Mouse (Mus musculus) v-Abl transformed pro-B cells (cell line): ENCODE measurements at regions not wholly inside any gene's neighbourhood (a gene's known extent, or its start where the extent isn't known, plus 50 kb on each side); places are given as distances from the start of the nearest gene placed in this dataset.

ENCODE experiments used
- in situ Hi-C, 2 experiments: fragments of 400-800 bp; cut with MboI; formaldehyde crosslinking; loops; one replicate each; pipeline ENCODE4 v1.15.1; 2025; ENCODE audit not compliant: unreplicated experiment in 2 of 2

DNA sequence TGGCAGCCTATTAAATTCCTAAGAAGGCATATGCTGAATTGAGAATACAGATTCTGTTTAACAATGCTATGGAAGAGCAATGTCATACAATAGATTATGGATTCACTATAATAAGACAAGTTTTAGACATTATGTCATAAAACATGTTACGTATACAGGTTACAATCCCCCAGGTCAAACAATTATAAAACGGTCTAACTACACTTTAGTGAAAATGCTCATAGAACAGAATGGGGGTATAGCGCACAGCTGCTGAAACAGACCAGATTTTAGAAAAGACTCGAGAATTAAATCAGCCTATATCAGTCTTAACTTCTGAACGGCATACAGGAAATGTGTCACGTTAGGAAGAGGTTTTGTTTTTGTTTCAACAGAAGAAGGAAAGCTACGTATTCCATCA, 660.5 kb upstream of the Sel1l start:
- in situ Hi-C loops, result no loop called here

GRCm38 (mm10) chr12:92508796-92509489, 660.0 kb upstream of the Sel1l start:
- in situ Hi-C loops, result no loop called here

GRCm38 (mm10) chr12:92483984-92484383, 635.0 kb upstream of the Sel1l start:
- in situ Hi-C loops, result no loop called here

GRCm38 (mm10) chr12:92474293-92475062, 625.5 kb upstream of the Sel1l start:
- in situ Hi-C loops, result no loop called here

DNA sequence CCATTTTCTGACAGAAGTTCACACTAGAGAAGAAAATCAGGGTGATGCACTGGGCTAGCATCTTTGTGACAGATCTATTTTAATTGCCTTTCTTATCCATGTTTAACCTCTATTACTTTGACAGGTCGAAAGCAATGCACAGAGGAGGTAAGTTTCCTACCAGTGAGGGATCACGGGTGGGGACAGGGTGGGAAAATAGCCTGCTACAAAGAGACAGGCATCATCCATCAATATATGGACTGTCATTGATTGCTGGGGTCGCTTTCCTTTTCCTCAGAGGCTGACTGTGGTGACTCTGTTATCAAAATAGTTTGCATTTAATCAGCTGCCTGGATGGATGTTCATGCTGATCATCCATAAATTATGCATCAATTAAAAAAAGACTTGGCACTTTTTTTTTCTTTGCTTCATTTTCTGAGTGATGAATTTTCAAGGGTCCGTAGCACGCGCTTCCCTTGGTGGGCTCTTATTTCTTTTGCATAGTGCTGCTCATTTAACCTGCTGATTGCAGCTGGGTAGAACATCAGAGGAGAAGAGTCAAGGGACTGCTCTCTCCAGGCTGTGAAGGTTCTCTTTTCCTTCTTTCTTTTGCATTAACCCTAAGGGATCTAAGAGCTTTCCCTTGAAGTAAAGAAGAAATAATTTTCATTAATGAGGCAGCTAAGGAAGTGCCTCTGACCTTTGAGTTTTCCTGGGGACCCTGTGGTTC, 602.3 kb upstream of the Sel1l start:
- in situ Hi-C loops, result no loop called here

- in situ Hi-C loops, result no loop called here
Observed at GRCm38 (mm10) chr12:92418458-92418857, 569.5 kb upstream of the Sel1l start.

DNA sequence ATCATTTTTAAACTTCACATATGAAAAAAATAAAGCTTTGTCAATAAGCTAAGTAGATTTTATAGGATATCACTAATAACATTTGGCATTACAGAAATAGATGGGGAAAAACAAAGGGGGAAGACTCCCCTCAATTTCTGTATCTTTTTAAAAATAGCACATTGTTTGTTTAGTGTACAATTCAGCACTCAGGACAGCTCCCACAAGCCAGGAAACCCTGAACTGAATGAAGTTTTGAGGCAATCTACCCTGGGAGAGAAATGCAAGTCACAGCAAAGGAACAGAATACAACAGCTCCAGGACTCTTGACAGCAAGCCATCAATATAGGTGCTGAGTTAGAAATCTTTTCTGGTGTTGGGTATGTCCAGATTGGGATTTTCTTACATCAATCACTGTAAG, 556.5 kb upstream of the Sel1l start:
- in situ Hi-C loops, result no loop called here

- in situ Hi-C loops, result no loop called here
Observed at GRCm38 (mm10) chr12:92400987-92401386, 552.0 kb upstream of the Sel1l start.

DNA sequence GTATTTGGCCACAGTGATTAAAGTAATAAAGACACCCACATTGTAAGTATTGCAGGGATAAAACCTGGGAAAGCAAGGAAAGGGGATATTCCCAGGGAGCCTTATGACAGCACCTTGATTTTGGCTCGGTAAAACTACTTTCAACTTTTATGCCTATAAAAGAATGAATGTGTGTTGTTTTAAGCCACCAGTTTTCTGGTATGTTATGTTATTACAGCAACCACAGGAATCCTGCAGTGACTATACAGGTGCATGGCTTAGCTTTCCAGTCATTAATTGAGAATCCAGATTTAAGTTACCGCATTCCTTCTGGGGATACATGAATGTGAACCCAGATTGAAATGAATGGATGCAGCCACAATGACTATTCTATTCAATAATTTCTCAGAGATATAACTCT, 537.2 kb upstream of the Sel1l start:
- in situ Hi-C loops, result no loop called here

- in situ Hi-C loops, result no loop called here
Observed at GRCm38 (mm10) chr12:92384266-92384937, 535.4 kb upstream of the Sel1l start.

DNA sequence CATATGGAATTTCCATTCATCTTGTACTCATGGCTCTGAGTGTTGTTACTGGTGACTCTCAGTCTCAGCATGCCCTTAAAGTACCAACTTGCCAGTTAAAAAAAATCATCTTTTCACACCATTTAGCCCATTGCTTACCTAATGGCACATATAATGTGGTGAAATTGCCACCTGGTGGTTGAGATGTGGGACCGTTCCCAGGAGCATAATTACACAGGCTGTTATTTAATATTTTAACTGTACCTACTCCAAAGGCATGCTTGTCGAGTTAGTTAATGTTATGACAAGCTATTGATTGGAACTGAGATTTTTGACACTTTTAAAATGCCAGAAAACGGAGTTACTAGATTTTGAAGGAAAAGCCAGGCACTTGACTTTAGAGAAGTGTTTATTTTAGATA, 530.2 kb upstream of the Sel1l start:
- in situ Hi-C loops, result no loop called here

- in situ Hi-C loops, result no loop called here
Observed at GRCm38 (mm10) chr12:92365926-92366325, 517.0 kb upstream of the Sel1l start.

DNA sequence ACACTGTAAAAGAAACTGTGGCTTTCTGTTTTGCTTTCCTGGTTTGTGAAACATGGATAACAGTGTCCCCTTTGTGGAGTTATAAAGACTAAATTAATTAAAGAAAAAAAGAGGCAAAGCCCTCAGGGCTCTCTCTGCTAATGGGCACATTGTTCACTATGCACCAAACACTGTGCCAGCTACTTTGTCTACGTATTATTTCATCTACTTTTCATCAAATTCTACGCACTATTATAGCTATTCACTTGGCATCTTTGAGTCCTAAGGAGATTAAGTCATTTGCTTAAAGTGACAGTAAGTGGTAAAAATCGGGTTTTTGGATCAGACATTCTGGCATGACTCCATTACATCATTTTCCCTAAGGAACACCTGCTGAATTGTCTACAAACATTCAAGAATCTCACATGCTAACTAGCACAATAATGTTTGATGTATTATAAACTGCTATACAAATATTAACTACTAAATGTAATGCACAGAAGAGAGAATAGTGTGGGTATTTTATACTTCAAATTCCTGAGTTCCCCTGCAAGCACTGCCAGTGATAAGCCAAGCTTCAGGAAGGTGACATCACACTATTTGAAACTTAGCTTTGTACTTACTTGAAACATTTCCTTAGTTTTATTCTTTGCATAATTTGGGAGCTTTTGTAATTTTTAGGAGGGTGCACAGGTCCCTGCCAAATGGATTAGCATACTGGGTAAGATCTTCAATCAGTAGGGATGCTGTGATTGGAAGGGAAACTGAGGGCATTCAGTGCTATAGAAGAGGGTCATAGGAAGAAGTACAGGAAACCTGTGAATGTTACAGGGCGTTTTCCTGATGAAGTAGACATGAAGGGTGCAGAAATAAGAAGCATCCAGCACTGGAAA, 504.7 kb upstream of the Sel1l start:
- in situ Hi-C loops, result no loop called here

DNA sequence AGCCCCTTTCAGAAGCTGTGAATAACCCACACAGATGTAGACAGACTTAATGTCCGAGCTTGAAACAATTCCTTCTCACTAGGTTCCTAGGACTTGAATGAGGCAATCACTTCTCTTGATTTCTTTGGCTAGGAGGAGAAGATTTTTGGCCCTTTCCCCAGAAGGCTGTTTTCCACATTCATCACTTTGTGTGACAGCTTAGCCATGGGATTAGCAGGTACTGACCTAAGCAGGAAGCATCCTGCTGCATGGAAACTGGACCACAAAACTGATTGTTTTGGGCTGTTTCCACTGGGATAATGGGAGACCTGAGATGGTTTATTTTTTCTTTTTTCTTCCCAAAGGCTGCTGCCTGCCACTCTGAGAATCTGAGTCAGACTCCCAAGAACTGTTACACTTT, 469.3 kb upstream of the Sel1l start:
- in situ Hi-C loops, result loop anchor here in 1 of 2 experiments (25.0 kb wide), 2 partner anchors 569 to 694 kb away; no protein-coding TSS in a partner anchor

- in situ Hi-C loops, result loop anchor here in 1 of 2 experiments (25.0 kb wide), 2 partner anchors 570 to 695 kb away; no protein-coding TSS in a partner anchor
Observed at GRCm38 (mm10) chr12:92317609-92318008, 468.7 kb upstream of the Sel1l start.

DNA sequence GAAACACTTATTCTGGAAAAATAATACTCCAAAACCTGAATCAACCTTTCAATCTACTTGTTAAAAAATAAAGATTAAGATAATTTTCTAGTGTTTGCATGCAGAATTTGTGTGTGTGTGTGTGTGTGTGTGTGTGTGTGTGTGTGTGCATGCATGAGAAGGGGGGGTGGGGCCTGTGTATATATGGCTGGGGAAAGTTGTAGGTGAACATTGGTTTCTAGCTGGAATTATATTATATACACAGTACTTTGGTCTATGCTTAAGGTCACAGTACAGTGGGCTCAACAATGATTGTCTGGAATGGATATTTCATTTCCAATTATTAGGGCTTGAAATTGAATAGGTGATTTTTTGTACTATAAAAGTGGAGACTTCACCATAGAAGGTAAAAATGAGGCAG, 467.3 kb upstream of the Sel1l start:
- in situ Hi-C loops, result loop anchor here in 1 of 2 experiments (25.0 kb wide), 2 partner anchors 571 to 696 kb away; no protein-coding TSS in a partner anchor

DNA sequence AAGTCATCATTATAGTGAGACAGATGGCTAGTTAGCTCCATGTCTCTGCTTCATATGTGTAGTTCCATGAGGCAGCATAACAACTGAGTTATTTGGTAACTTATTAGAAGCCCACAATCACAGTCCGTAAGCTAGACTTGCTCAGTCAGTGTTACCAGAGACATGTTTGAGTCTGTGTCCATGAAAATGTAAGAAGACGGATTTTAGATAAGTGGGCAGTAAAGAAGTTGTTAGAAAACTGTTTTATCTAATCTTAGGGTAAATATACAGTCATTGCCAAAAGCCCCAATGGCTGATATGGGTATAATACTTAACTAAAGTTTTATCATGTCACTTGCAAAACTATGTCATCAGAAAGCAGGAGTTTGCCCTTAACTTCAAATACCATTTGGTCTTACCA, 466.9 kb upstream of the Sel1l start:
- in situ Hi-C loops, result loop anchor here in 1 of 2 experiments (25.0 kb wide), 2 partner anchors 571 to 696 kb away; no protein-coding TSS in a partner anchor

DNA sequence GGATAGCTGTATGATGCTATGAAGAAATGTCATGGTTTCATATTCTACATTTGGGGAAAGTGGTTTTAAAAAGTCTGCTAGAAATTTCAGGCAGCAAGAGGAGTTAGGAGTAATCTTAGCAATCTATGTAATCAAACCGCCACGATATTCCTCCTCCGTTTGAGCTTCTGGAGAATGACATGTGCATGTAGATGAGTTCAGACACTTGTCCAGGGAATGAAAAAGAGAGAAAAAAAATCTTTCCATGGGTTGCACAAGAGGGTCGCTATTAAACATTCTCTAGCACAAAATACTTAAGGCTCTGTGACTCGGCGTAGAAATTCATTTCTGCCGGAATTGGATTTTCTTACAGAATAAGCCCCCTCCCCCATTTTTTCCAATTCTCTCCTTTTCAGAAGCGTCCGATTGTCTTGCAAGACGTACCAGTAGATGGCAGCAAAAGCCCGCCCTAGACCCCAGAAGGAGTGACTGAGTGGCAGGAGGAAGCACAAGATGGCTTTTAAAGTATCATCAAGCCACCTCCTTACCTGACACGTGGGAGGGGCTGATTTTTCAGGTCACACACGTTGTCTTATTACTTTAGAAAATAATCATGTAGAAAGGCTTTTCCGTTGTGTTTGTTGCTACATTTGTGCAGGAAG, 454.1 kb upstream of the Sel1l start:
- in situ Hi-C loops, result loop anchor here (10.0 to 25.0 kb wide), 4 partner anchors 582 to 709 kb away; no protein-coding TSS in a partner anchor

DNA sequence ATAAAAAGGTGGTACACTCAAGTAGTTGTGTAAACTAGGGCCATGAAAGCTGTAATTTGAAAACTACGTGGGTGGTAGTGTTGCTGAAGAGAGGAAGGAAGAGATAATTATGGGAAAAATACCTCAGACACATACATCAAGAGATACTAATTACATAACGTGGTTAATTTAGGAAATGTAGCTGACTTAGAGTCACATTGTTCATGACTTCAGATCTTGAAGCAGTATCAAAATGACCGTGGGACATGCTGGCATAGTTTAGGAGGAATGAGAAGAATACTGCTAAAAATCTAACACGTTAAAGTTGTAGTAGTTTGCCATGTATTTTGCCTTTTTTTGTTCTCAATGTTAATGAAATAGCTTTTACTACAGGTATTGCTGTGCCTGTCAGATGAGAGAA, 445.9 kb upstream of the Sel1l start:
- in situ Hi-C loops, result no loop called here
